ENCODE assay signal across 7 mouse cellular contexts in genomic region chr1:82316111-82316745, GRCm38 (mm10). TPM values are rescaled to one million over a fixed set of nuclear protein-coding genes. Genes with fewer than 3 reads are reported as not detected.
DNase-seq lines count a peak whose midpoint lies in the region; ATAC-seq lines count a peak whose summit lies in the region.

Gene Rhbdd1, plus strand, starts transcription at chr1:82316452.

- peak within 1 kb of the TSS; percentile 96 for H3K9ac ChIP-seq in intestine, embryonic 16.5 days (ENCODE audit: low read depth, low read length)
- peak within 1 kb of the TSS; percentile 95 for H3K9ac ChIP-seq in midbrain, embryonic 11.5 days (ENCODE audit: low read length)

- H3K4me2 ChIP-seq in intestine, embryonic 16.5 days (ENCODE audit: low read depth, low read length) = peak within 1 kb of the TSS; percentile 72
- H3K4me2 ChIP-seq in midbrain, embryonic 11.5 days = peak within 1 kb of the TSS; percentile 60

- peak; percentile 96 for DNase-seq in adrenal gland, adult 8-10 months
- peak; percentile 92 for DNase-seq in embryo, embryonic 9.5 days (ENCODE audit: extremely low spot score)
- peak; percentile 94 to 98 for DNase-seq in gastrocnemius, postnatal 4 days (ENCODE audit: low spot score in 2 of 2)
- DNase-seq in left cerebral cortex, postnatal 36 days (ENCODE audit: low spot score in 2 of 2) = peak; percentile 99
- peak; percentile 100 for DNase-seq in midbrain, embryonic 11.5 days (ENCODE audit: low spot score, missing footprints)
- DNase-seq in skeletal muscle tissue, adult 2 months (ENCODE audit: low read depth, low spot score) = peak; percentile 97

- H3K4me1 ChIP-seq in intestine, embryonic 16.5 days (ENCODE audit: control insufficient read depth, insufficient read depth, low read length) = peaks cover 5% of the 10 kb centered on the region; the same call in 1 of the 2 replicates
- H3K4me1 ChIP-seq in midbrain, embryonic 11.5 days (ENCODE audit: control insufficient read depth, insufficient read depth, low read length) = peaks cover 15% of the 10 kb centered on the region; the same call in 1 of the 2 replicates

- 5% methylated on average over 47 of the region's 47 CpGs for WGBS in intestine, embryonic 16.5 days
- 6% methylated on average over 47 of the region's 47 CpGs for WGBS in midbrain, embryonic 11.5 days

- H3K36me3 ChIP-seq in intestine, embryonic 16.5 days (ENCODE audit: control insufficient read depth, insufficient read depth, low read length) = no peaks in the 10 kb centered on the region
- H3K36me3 ChIP-seq in midbrain, embryonic 11.5 days (ENCODE audit: control insufficient read depth, insufficient read depth, low read length) = no peaks in the 10 kb centered on the region

- no peaks in the 10 kb centered on the region for H3K27me3 ChIP-seq in intestine, embryonic 16.5 days (replicated peaks; ENCODE audit: control insufficient read depth, insufficient read depth, low read length)
- H3K27me3 ChIP-seq in midbrain, embryonic 11.5 days (ENCODE audit: control insufficient read depth, insufficient read depth, low read length) = no peaks in the 10 kb centered on the region

- peak within 1 kb of the TSS; percentile 95 for H3K27ac ChIP-seq in intestine, embryonic 16.5 days (ENCODE audit: low read length)
- peak within 1 kb of the TSS; percentile 93 for H3K27ac ChIP-seq in midbrain, embryonic 11.5 days (ENCODE audit: low read depth, low read length)

- H3K4me3 ChIP-seq in intestine, embryonic 16.5 days (ENCODE audit: low read length) = peak within 1 kb of the TSS; percentile 93
- H3K4me3 ChIP-seq in midbrain, embryonic 11.5 days (ENCODE audit: low read depth, low read length) = peak within 1 kb of the TSS; percentile 79

- no peaks in the 10 kb centered on the region for H3K9me3 ChIP-seq in intestine, embryonic 16.5 days (ENCODE audit: control insufficient read depth, low read length)
- H3K9me3 ChIP-seq in midbrain, embryonic 11.5 days (ENCODE audit: control insufficient read depth, low read length) = no peaks in the 10 kb centered on the region

- peak; percentile 99 for ATAC-seq in intestine, embryonic 16.5 days
- peak; percentile 97 for ATAC-seq in midbrain, embryonic 11.5 days (ENCODE audit: low FRiP score)

- intact Hi-C loops in left cerebral cortex, postnatal 36 days (cut with DNase I) = loop anchor here (2.0 kb wide), 1 partner anchor 25 kb away; the partner anchor contains the start of gene Irs1

RNA-seq across cellular contexts. Expression of gene Rhbdd1, which starts in this region (rescaled TPM):
- total RNA-seq in adrenal gland, adult 8-10 months (2022) = 10 to 100 TPM; 36.5 to 39.7 (median 36.7) TPM
- 10 to 100 TPM; 10.6 to 10.9 TPM for total RNA-seq in gastrocnemius, postnatal 4 days (2021)
- polyA plus RNA-seq in intestine, embryonic 16.5 days (2015; fragmentation: Nextera tagmentation; extraction: Ambion mirVana) = 12.7 and 13.0 TPM in 2 replicates
- 1 to 10 TPM; 6.6 to 7.7 TPM for total RNA-seq in left cerebral cortex, postnatal 36 days (2021)
- 7.2 and 7.7 TPM in 2 replicates for polyA plus RNA-seq in midbrain, embryonic 11.5 days (2014; fragmentation: Nextera tagmentation; extraction: Ambion mirVana)

Comparison
In these comparisons a context has a peak if more than half of its experiments do, and no peak if none do; other contexts are left out.
1. Peak in every context shown above with its lines: DNase-seq, ATAC-seq, H3K4me3 ChIP-seq and H3K27ac ChIP-seq.